Mouse (Mus musculus) Patski (cell line): Measurements from ENCODE around the gene Polr2b. TPM values are rescaled to one million over a fixed set of nuclear protein-coding genes. Genes with fewer than 3 reads are reported as not detected.

Experiments
- ATAC-seq: fragments of 100-300 bp; one replicate; pipeline ENCODE4 v1.8.0; 2021
- CTCF ChIA-PET: fragments of 350-600 bp; sonication (Branson Sonifier 250); formaldehyde crosslinking; loops from one replicate; lab custom pipeline; 2022; ENCODE audit warnings: inconsistent platforms; lab: Charles Lee
- POLR2A ChIA-PET: fragments of 350-600 bp; sonication (Branson Sonifier 250); formaldehyde crosslinking; loops from one replicate; lab custom pipeline; 2022; ENCODE audit warnings: antibody characterized with exemption, inconsistent platforms; lab: Charles Lee
- DNase-seq: peaks from one replicate; pipeline ENCODE4 v3.0.0-alpha.2; 2011; ENCODE audit warnings: low read depth, low spot score
- H3K27me3 ChIP-seq: fragments of 371-371 bp; one replicate; pipeline ENCODE4 v1.5.1; 2021
- CTCF ChIP-seq: fragments of 100-300 bp; IDR thresholded peaks from one replicate; pipeline ENCODE4 v1.5.1; 2021
- in situ Hi-C: fragments of 300-500 bp; cut with MboI; formaldehyde crosslinking; loops from 3 replicates; pipeline ENCODE4 v1.11.1; 2018; ENCODE audit warnings: low pct_unique_long_range_greater_than_20kb, mixed read lengths
- polyA plus RNA-seq: library from polyadenylated mRNA; unstranded; gene quantifications from one replicate; pipeline ENCODE4 v1.2.3, GENCODE M21; 2021

Polr2b gene
- polyA plus RNA-seq, 1 experiment from 2014 or later, result 75.3 TPM

GRCm38 (mm10) chr5:77269399-77269798 lies 40.5 kb upstream of the Polr2b start:
- ChIA-PET POLR2A (interaction anchor here (0.6 kb wide), 1 partner anchor 36 kb away, joined by 3 read pairs; no protein-coding TSS in a partner anchor), CTCF (no interaction called here)
- in situ Hi-C loops, result no loop called here
- DNase-seq (no peak), ATAC-seq (no peak)
- no peaks in the 10 kb centered on the region for H3K27me3 ChIP-seq
- peak; percentile 70 for TF ChIP-seq CTCF

DNA sequence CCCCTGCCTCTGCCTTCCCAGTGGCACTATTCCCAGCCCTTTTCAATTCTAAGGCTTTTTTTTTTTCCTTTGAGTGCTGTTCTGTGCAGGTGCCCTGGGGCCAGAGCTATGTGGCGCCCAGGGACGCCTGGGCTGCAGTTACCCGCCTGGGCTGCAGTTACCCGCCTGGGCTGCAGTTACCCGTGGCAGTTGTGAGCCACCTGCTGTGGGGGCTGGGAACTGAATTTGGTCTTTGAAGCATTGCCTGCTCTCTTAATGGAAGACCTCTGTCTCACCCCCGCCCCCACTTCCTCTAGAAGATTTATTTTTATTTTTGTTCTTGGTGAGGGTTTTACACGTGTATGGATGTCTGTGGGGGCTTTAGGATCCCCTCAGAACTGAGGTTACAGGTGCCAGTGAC lies 36.8 kb upstream of the Polr2b start:
- ChIA-PET POLR2A (interaction anchor here (0.6 kb wide), 1 partner anchor 11 kb away, joined by 3 read pairs; no protein-coding TSS in a partner anchor), CTCF (no interaction called here)
- in situ Hi-C loops, result no loop called here
- no peak for TF ChIP-seq CTCF
- ATAC-seq (no peak), DNase-seq (no peak)
- no peaks in the 10 kb centered on the region for H3K27me3 ChIP-seq

- no peaks in the 10 kb centered on the region for H3K27me3 ChIP-seq
- no peak for ATAC-seq
- peak; percentile 70 for TF ChIP-seq CTCF
- ChIA-PET CTCF (interaction anchor here (1.1 to 1.6 kb wide), 3 partner anchors 9 to 30 kb away, joined by 4 to 7 read pairs (median 4); no protein-coding TSS in a partner anchor), POLR2A (no interaction called here)
- DNase-seq, result no peak
- in situ Hi-C loops, result no loop called here
Observed at GRCm38 (mm10) chr5:77275950-77276349, 34.0 kb upstream of the Polr2b start.

GRCm38 (mm10) chr5:77277204-77277603 lies 32.7 kb upstream of the Polr2b start:
- DNase-seq (no peak), ATAC-seq (no peak)
- H3K27me3 ChIP-seq, result no peaks in the 10 kb centered on the region
- POLR2A ChIA-PET, result no interaction called here
- CTCF ChIA-PET, result interaction anchor here (0.9 kb wide), 1 partner anchor 11 kb away, joined by 3 read pairs; no protein-coding TSS in a partner anchor
- TF ChIP-seq CTCF, result no peak
- in situ Hi-C loops, result no loop called here

- no peak for DNase-seq
- no peak for ATAC-seq
- H3K27me3 ChIP-seq, result no peaks in the 10 kb centered on the region
- in situ Hi-C loops, result no loop called here
- ChIA-PET CTCF (no interaction called here), POLR2A (no interaction called here)
- TF ChIP-seq CTCF, result no peak
Observed at GRCm38 (mm10) chr5:77281518-77282174, 28.3 kb upstream of the Polr2b start.

DNA sequence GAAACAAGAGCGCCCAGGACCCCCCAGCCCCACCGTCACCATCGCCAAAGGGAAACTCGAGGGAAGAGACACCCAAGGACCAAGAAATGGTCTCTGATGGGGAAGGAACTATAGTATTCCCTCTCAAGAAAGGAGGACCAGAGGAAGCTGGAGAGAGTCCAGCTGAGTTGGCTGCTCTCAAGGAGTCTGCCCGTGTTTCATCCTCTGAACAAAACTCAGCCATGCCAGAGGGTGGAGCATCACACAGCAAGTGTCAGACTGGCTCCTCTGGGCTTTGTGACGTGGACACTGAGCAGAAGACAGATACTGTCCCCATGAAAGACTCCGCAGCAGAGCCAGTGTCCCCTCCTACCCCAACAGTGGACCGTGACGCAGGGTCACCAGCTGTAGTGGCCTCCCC lies 27.7 kb upstream of the Polr2b start:
- H3K27me3 ChIP-seq, result no peaks in the 10 kb centered on the region
- ATAC-seq (no peak), DNase-seq (no peak)
- no peak for TF ChIP-seq CTCF
- in situ Hi-C loops, result no loop called here
- ChIA-PET POLR2A (no interaction called here), CTCF (no interaction called here)

DNA sequence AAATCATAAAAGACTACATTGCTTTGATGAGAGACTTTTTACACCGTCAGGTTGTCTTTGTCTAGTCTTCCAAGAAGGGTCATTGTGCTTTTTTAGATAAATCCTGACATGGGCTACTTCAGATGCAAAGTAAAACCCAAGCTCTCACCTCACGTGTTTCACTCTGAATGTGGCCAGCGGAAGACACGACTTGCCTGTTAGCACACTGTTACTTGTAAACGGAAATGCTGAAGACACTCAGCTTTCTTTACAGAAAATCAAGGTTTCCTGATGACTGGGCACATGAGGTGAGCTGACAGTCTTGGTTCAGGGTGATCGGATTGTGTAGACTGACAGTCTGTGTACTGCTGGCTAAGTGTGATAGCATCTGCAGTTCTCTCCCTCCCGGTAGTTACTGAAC lies 24.3 kb upstream of the Polr2b start:
- POLR2A ChIA-PET, result no interaction called here
- no peak for ATAC-seq
- DNase-seq, result no peak
- in situ Hi-C loops, result no loop called here
- H3K27me3 ChIP-seq, result no peaks in the 10 kb centered on the region
- CTCF ChIA-PET, result interaction anchor here (0.7 to 2.9 kb wide), 2 partner anchors 10 to 676 kb away, joined by 3 to 8 read pairs; no protein-coding TSS in a partner anchor
- no peak for TF ChIP-seq CTCF

GRCm38 (mm10) chr5:77286904-77287303 lies 23.0 kb upstream of the Polr2b start:
- ATAC-seq, result no peak
- no peaks in the 10 kb centered on the region for H3K27me3 ChIP-seq
- ChIA-PET CTCF (interaction anchor here (1.2 to 2.9 kb wide), 2 partner anchors 9 to 11 kb away, joined by 3 to 8 read pairs; no protein-coding TSS in a partner anchor), POLR2A (interaction anchor here (0.7 kb wide), 1 partner anchor 11 kb away, joined by 3 read pairs; no protein-coding TSS in a partner anchor)
- in situ Hi-C loops, result no loop called here
- no peak for DNase-seq
- TF ChIP-seq CTCF, result no peak

DNA sequence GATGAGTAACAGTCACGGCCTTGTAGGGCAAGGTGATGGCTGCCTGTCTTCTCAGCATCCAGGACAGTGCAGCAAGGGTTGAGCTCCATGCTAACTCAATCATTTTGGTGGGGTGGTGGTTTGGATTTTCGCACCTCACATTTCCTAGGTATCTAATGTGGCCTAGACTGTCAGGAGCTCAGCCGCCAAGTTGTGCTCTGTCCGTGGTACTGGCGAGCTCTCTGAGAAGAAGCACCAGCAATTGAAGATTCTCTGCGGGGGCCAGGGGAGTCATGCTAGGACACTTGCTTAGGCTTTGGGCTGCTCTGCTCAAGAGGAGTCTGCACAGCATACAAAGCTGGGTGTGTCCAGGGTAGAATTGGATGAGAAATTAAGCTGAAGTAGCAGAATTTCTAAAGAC lies 22.0 kb upstream of the Polr2b start:
- H3K27me3 ChIP-seq, result no peaks in the 10 kb centered on the region
- DNase-seq (no peak), ATAC-seq (no peak)
- CTCF ChIA-PET, result interaction anchor here (1.1 to 2.9 kb wide), 4 partner anchors 8 to 20 kb away, joined by 3 to 8 read pairs (median 4); no protein-coding TSS in a partner anchor
- TF ChIP-seq CTCF, result no peak
- in situ Hi-C loops, result no loop called here
- POLR2A ChIA-PET, result interaction anchor here (1.4 kb wide), 1 partner anchor 21 kb away, joined by 4 read pairs; the partner anchor contains the start of genes Noa1 and Polr2b

- no peak for TF ChIP-seq CTCF
- no peaks in the 10 kb centered on the region for H3K27me3 ChIP-seq
- DNase-seq, result no peak
- POLR2A ChIA-PET, result no interaction called here
- no peak for ATAC-seq
- CTCF ChIA-PET, result interaction anchor here (0.7 kb wide), 1 partner anchor 17 kb away, joined by 3 read pairs; no protein-coding TSS in a partner anchor
- in situ Hi-C loops, result no loop called here
Observed at GRCm38 (mm10) chr5:77289686-77290085, 20.3 kb upstream of the Polr2b start.

- CTCF ChIA-PET, result no interaction called here
- no peaks in the 10 kb centered on the region for H3K27me3 ChIP-seq
- no peak for TF ChIP-seq CTCF
- POLR2A ChIA-PET, result interaction anchor here (0.6 kb wide), 1 partner anchor 33 kb away, joined by 3 read pairs; no protein-coding TSS in a partner anchor
- DNase-seq, result no peak
- in situ Hi-C loops, result no loop called here
- ATAC-seq, result no peak
Observed at GRCm38 (mm10) chr5:77290606-77291005, 19.3 kb upstream of the Polr2b start.
